Mouse (Mus musculus) ES-E14 (cell line): Measurements from ENCODE around the gene Ccdc126. TPM values are rescaled to one million over a fixed set of nuclear protein-coding genes. Genes with fewer than 3 reads are reported as not detected.
A peak's percentile ranks its signal among the peaks of the same experiment; 100 is the strongest.

Experiments used
- DNase-seq: peaks from one replicate; pipeline ENCODE4 v3.0.0-alpha.2; 2013; ENCODE audit warnings: low read depth, low spot score
- H3K27ac ChIP-seq: 2 replicates; pipeline ENCODE4 v1.5.1; 2012; ENCODE audit warnings: low read depth, mild to moderate bottlenecking, low read length, moderate library complexity, mixed read lengths; ENCODE audit not compliant: poor library complexity, insufficient read depth, severe bottlenecking
- H3K36me3 ChIP-seq: 2 replicates; pipeline ENCODE4 v1.6.1; 2012; ENCODE audit warnings: mild to moderate bottlenecking, low read length, moderate library complexity, mixed read lengths; ENCODE audit not compliant: control insufficient read depth, poor library complexity, insufficient read depth, severe bottlenecking
- H3K4me1 ChIP-seq, 2 experiments: fragments of 150-350 bp in 1 of 2; sonication (generic) in 1 of 2; 2 replicates each; pipeline ENCODE4 v1.6.1; 2012; ENCODE audit warnings: low read length in 2 of 2, mild to moderate bottlenecking in 1 of 2, mixed read lengths in 1 of 2; ENCODE audit not compliant: control insufficient read depth in 2 of 2, insufficient read depth in 2 of 2, poor library complexity in 1 of 2
- H3K4me3 ChIP-seq, 2 experiments: fragments of 150-350 bp in 1 of 2; sonication (generic) in 1 of 2; 2 replicates each; pipeline ENCODE4 v1.5.1; 2012; ENCODE audit warnings: low read length in 2 of 2, low read depth in 1 of 2, mild to moderate bottlenecking in 1 of 2, mixed read lengths in 1 of 2; ENCODE audit not compliant: insufficient read depth in 1 of 2, poor library complexity in 1 of 2, severe bottlenecking in 1 of 2
- H3K9ac ChIP-seq: 2 replicates; pipeline ENCODE4 v1.6.1; 2012; ENCODE audit warnings: low read depth, mild to moderate bottlenecking, low read length, mixed read lengths; ENCODE audit not compliant: poor library complexity, insufficient read depth, severe bottlenecking
- H3K9me3 ChIP-seq: fragments of 150-350 bp; sonication (generic); 2 replicates; pipeline ENCODE4 v1.6.1; 2012; ENCODE audit warnings: low read depth, mild to moderate bottlenecking, low read length; ENCODE audit not compliant: control insufficient read depth, insufficient read depth
- CHD2 ChIP-seq: IDR thresholded peaks from 2 replicates; pipeline ENCODE4 v1.6.1; 2014; ENCODE audit warnings: mild to moderate bottlenecking, low read depth, low read length, inconsistent platforms
- HCFC1 ChIP-seq: IDR thresholded peaks from 2 replicates; pipeline ENCODE4 v1.6.1; 2012; ENCODE audit warnings: low read length, inconsistent platforms, borderline replicate concordance; ENCODE audit not compliant: insufficient read depth
- MAFK ChIP-seq: IDR thresholded peaks from 2 replicates; pipeline ENCODE4 v1.6.1; 2014; ENCODE audit warnings: mild to moderate bottlenecking, low read depth, low read length, inconsistent platforms; ENCODE audit not compliant: insufficient read depth
- ZC3H11A ChIP-seq: IDR thresholded peaks from 2 replicates; pipeline ENCODE4 v1.6.1; 2012; ENCODE audit warnings: low read depth, mild to moderate bottlenecking, inconsistent platforms, low read length, borderline replicate concordance
- ZNF384 ChIP-seq: IDR thresholded peaks from 2 replicates; pipeline ENCODE4 v1.6.1; 2012; ENCODE audit warnings: low read depth, low read length, inconsistent platforms
- in situ Hi-C, 2 experiments: fragments of 600-800 bp; cut with MboI; formaldehyde crosslinking; loops; one replicate each; pipeline ENCODE4 v1.15.1; 2025; ENCODE audit warnings: low sequenced_read_pairs in 2 of 2, inconsistent platforms in 1 of 2; ENCODE audit not compliant: unreplicated experiment in 2 of 2
- total RNA-seq: library from RNA; depleted of rRNA; stranded (reverse); fragments of 300-350 nt; gene quantifications from 2 replicates; pipeline ENCODE4 v1.2.3, GENCODE M21; 2012

Gene Ccdc126
- total RNA-seq, 1 experiment: 8.4 TPM

DNA sequence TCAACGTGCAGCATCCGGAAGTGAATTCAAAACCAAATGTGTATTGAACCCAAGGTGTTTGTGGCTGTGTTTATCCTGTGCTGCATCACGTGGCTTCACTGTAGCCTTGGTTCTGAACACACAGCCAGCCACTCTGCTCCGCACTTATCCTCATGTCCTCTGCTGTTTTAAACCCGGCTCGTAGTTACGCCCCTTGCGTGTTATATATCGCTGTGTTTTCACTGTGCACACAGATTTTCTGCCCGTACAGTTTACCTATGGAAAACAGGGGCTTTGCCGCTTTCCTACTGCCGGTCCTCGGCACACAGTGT is 12.9 kb downstream of the Ccdc126 start:
- in situ Hi-C loops: no loop called here
- TF ChIP-seq MAFK (no peak), CHD2 (no peak), ZC3H11A (no peak), HCFC1 (no peak), ZNF384 (no peak)
- DNase-seq: no peak

DNA sequence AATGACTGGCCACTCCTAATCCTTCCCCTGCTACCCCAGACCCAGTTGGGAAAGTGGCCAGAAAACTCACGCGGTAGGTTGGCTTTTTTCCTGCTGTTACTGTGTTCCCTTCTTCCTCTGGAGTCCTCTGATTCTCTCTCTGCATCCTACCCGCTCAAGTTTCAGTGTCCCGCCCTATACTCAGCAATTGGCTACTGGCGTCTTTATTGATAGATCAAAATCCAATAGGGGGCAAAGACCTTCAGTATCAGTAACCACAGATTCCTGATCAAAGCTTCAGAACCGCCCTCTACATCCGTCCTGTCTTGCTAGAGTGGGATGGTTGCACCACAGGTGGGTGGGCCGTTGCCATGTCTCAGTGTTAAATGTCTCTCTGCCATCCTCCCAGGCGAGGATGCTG is 19.5 kb downstream of the Ccdc126 start:
- H3K4me3 ChIP-seq: peak overlapping the region; percentile 50
- no peak overlapping the region for H3K27ac ChIP-seq
- DNase-seq: peak; percentile 62
- TF ChIP-seq HCFC1: no peak
- TF ChIP-seq MAFK: no peak
- no peak for TF ChIP-seq ZC3H11A
- TF ChIP-seq ZNF384: no peak
- peak; percentile 83 for TF ChIP-seq CHD2
- H3K36me3 ChIP-seq: no peaks in the 10 kb centered on the region
- peak overlapping the region; percentile 56; the same call in 1 of the 2 replicates for H3K9ac ChIP-seq
- no peaks in the 10 kb centered on the region for H3K9me3 ChIP-seq
- in situ Hi-C loops: no loop called here
- H3K4me1 ChIP-seq: peaks cover 0 to 4% of the 10 kb centered on the region in 2 experiments; a peak in 2 of 4 replicates

More for the DNA sequence above, 12.9 kb downstream of the Ccdc126 start:
- Histone ChIP-seq H3K27ac (no peak overlapping the region), H3K9me3 (no peaks in the 10 kb centered on the region), H3K36me3 (no peaks in the 10 kb centered on the region), H3K4me3 (no peak overlapping the region), H3K4me1 (peaks cover 0 to 4% of the 10 kb centered on the region in 2 experiments; a peak in 2 of 4 replicates), H3K9ac (no peak overlapping the region)

DNA sequence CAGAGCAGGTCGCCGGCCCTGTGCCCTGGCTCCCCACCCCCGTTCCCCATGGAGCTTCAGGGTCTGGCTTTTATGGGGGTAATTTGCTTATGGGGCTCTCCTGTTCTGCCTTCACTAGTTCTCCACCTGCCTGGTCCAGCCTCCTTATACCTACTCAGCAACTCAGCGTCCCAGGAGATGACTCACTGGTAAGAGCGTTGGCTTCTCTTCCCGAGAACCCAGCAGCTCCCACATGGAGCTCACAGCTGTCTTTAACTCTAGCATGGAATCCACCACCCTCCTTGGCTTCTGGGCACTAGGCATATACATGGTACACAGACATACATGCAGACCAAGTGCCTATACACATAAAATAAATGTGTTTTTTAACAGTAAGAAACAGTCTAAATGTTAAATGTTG is 20.1 kb downstream of the Ccdc126 start:
- no peak overlapping the region for H3K27ac ChIP-seq
- peak overlapping the region; percentile 50; a peak in 3 of 4 replicates for H3K4me3 ChIP-seq
- H3K9ac ChIP-seq: peak overlapping the region; percentile 34; the same call in 1 of the 2 replicates
- H3K36me3 ChIP-seq: no peaks in the 10 kb centered on the region
- DNase-seq: no peak
- H3K4me1 ChIP-seq: peaks cover 0 to 4% of the 10 kb centered on the region in 2 experiments; a peak in 2 of 4 replicates
- no peaks in the 10 kb centered on the region for H3K9me3 ChIP-seq
- TF ChIP-seq HCFC1: no peak
- no peak for TF ChIP-seq MAFK
- in situ Hi-C loops: no loop called here

DNA sequence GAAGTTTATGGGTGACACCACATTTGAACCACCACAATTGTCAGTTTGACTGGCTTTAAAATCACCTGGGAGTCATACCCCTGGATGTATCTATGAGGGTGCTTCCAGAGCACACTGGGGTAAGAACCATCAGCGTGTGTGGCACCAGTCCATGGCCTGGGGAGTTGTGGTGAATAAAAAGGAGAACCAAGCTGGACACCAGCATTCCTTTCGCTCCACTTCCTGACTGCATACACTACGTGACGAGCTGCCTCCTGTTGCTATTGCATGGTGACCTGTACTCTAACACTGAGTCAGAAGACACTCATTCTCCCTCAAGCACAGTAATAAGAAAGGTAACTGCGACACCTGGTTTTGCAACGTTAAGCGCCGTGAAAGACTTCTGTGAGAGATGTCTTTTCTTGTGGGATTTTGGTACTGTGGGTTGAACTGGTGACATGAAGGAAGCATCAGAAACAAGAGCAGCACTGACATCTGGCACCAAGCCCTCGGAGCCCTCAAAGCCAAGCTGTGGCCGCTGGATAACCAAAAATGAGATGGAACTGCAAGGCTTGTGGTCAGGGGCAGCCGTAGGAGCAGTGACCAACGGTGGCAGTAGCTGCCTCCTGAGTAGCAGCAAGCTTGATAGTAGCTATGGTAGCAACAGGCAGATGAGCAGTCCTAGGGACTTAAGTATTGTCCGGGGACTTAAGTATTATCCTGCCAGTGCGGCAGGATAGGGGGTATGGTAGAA is 24.8 kb downstream of the Ccdc126 start:
- Histone ChIP-seq H3K36me3 (no peaks in the 10 kb centered on the region), H3K27ac (no peak overlapping the region), H3K4me1 (peaks cover 0 to under 1% of the 10 kb centered on the region in 2 experiments; a peak in 1 of 4 replicates), H3K4me3 (no peak overlapping the region), H3K9ac (no peak overlapping the region), H3K9me3 (no peaks in the 10 kb centered on the region)
- no peak for TF ChIP-seq ZNF384
- no peak for TF ChIP-seq MAFK
- TF ChIP-seq HCFC1: no peak
- TF ChIP-seq ZC3H11A: no peak
- no peak for TF ChIP-seq CHD2
- no peak for DNase-seq
- in situ Hi-C loops: no loop called here
